ENCODE assay signal across 9 mouse cellular contexts in genomic region chr4:150404583-150404982, GRCm38 (mm10).
DNase-seq lines count a peak whose midpoint lies in the region; ATAC-seq lines count a peak whose summit lies in the region.
"Had no signal": no experiment of that assay in that cellular context is flagged by ENCODE, and none has a peak within 500 bp of the region (broad histone marks: within the 10 kb centered on the region; RNA-seq: fewer than 3 reads in every experiment).

No protein-coding gene starts in this region.

- H3K36me3 ChIP-seq in hindbrain, embryonic 16.5 days (ENCODE audit: control insufficient read depth, insufficient read depth, low read length) = no peaks in the 10 kb centered on the region

- H3K9me3 ChIP-seq in hindbrain, embryonic 16.5 days (ENCODE audit: control insufficient read depth, low read length) = no peaks in the 10 kb centered on the region

- no peak for ATAC-seq in hindbrain, embryonic 16.5 days
- no peak for ATAC-seq in granulocyte monocyte progenitor cell, adult 5-6 weeks (replicated peaks; ENCODE audit: poor library complexity, severe bottlenecking)

- no peak overlapping the region for H3K9ac ChIP-seq in hindbrain, embryonic 16.5 days (ENCODE audit: low read depth, low read length)

- H3K27me3 ChIP-seq in hindbrain, embryonic 16.5 days (replicated peaks; ENCODE audit: control insufficient read depth, insufficient read depth, low read length) = no peaks in the 10 kb centered on the region

- 23% methylated on average over 6 of the region's 6 CpGs for WGBS in hindbrain, embryonic 16.5 days

- H3K4me2 ChIP-seq in hindbrain, embryonic 16.5 days (ENCODE audit: low read length) = peak overlapping the region; percentile 18; the same call in 1 of the 2 replicates

- intact Hi-C loops in heart, postnatal 25 days (cut with DNase I) = loop anchor here (2.0 kb wide), 1 partner anchor 32 kb away; no protein-coding TSS in a partner anchor

- no peak overlapping the region for H3K4me3 ChIP-seq in hindbrain, embryonic 16.5 days (ENCODE audit: low read length)
- H3K4me3 ChIP-seq: erythroblast, embryonic 14.5 days had no signal

- H3K27ac ChIP-seq in hindbrain, embryonic 16.5 days (ENCODE audit: low read depth, low read length) = peak overlapping the region; percentile 66

- H3K4me1 ChIP-seq in hindbrain, embryonic 16.5 days (ENCODE audit: control insufficient read depth, insufficient read depth, low read depth, low read length) = peaks cover 33% of the 10 kb centered on the region

- peak; percentile 47 to 48 for DNase-seq in heart, adult 18-20 months
- no peak for DNase-seq in heart, postnatal 25 days (ENCODE audit: low spot score)
- peak; percentile 19 for DNase-seq in A20 (ENCODE audit: low read depth, low spot score)
- DNase-seq in cerebellum, postnatal 36 days = peak; percentile 55 to 61
- no peak for DNase-seq in yolk sac, embryonic 10.5 days (ENCODE audit: low spot score)
- no peak for DNase-seq in natural killer cell, adult 2 months (ENCODE audit: low spot score in 2 of 2)

Comparison
In these comparisons a context has a peak if more than half of its experiments do, and no peak if none do; other contexts are left out.
1. DNase-seq: peak in heart, adult 18-20 months (2 of 2), A20 (single experiment) and cerebellum, postnatal 36 days (2 of 2); none in heart, postnatal 25 days (single experiment), yolk sac, embryonic 10.5 days (single experiment) and natural killer cell, adult 2 months (0 of 2).